Mouse (Mus musculus) kidney, postnatal 0 days (tissue): ENCODE measurements at regions not wholly inside any gene's neighbourhood (a gene's known extent, or its start where the extent isn't known, plus 50 kb on each side); places are given as distances from the start of the nearest gene placed in this dataset.

Experiments
- ATAC-seq: fragments of 200-750 bp; cut with Nextera tagmentation; replicated peaks from 2 replicates; pipeline ENCODE4 v1.8.0; 2017; ENCODE audit warnings: low read depth, moderate number of reproducible peaks, moderate TSS enrichment, moderate library complexity; ENCODE audit not compliant: low FRiP score
- DNase-seq: peaks from one replicate; pipeline ENCODE4 v3.0.0-alpha.2; 2016; ENCODE audit warnings: low spot score
- H3K27ac ChIP-seq: fragments of 300-500 bp; sonication (generic); 2 replicates; pipeline ENCODE4 v1.5.1; 2014; ENCODE audit warnings: mild to moderate bottlenecking
- H3K27me3 ChIP-seq: fragments of 300-500 bp; sonication (generic); 2 replicates; pipeline ENCODE4 v1.6.1; 2014; ENCODE audit warnings: low read length, mixed read lengths; ENCODE audit not compliant: insufficient read depth
- H3K36me3 ChIP-seq: fragments of 300-500 bp; sonication (generic); 2 replicates; pipeline ENCODE4 v1.6.1; 2014; ENCODE audit warnings: low read length, mixed read lengths; ENCODE audit not compliant: insufficient read depth
- H3K4me1 ChIP-seq: fragments of 300-500 bp; sonication (generic); replicated peaks from 2 replicates; pipeline ENCODE4 v1.6.1; 2014; ENCODE audit warnings: antibody characterized with exemption, low read length, mixed read lengths; ENCODE audit not compliant: insufficient read depth
- H3K4me2 ChIP-seq: fragments of 300-500 bp; sonication (generic); 2 replicates; pipeline ENCODE4 v1.6.1; 2014; ENCODE audit warnings: mild to moderate bottlenecking, low read length, moderate library complexity, mixed read lengths
- H3K4me3 ChIP-seq: fragments of 300-500 bp; sonication (generic); replicated peaks from 2 replicates; pipeline ENCODE4 v1.5.1; 2014; ENCODE audit warnings: low read depth, low read length
- H3K9ac ChIP-seq: fragments of 300-500 bp; sonication (generic); 2 replicates; pipeline ENCODE4 v1.6.1; 2014; ENCODE audit warnings: low read depth, low read length
- H3K9me3 ChIP-seq: fragments of 300-500 bp; sonication (generic); replicated peaks from 2 replicates; pipeline ENCODE4 v1.6.1; 2016; ENCODE audit warnings: low read length, inconsistent platforms, mixed read lengths
- CTCF ChIP-seq: IDR thresholded peaks from 2 replicates; pipeline ENCODE4 v1.5.1; 2016; ENCODE audit warnings: antibody characterized with exemption, low read depth, mild to moderate bottlenecking, moderate library complexity
- WGBS: fragments of 180-500 bp; shearing (Covaris S2); extraction: QIAGEN DNeasy Blood & Tissue Kit; methylation state at CpG from one replicate; pipeline ENCODE4 v1.1.7; 2014; 5-methylcytosine and 5-hydroxymethylcytosine counted together

DNA sequence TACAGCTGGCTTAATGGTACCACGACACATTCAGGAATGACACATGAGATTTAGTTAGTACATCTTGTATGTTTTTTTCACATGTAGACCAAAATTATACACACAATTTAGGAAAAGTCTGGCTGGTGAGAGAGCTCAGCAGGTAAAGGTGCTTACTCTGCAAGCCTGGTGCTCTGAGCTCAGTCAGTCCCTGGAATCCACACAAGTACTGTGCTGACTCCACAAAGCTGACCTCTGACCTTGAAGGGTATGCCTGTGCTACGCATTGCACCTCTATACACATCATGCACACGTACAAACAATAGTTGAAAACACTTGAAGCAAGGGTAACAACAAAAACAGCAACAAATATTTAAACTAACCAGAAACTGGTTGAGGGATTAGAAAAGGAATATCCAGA, 96.5 kb downstream of the Foxb1 start:
- Histone ChIP-seq H3K4me1 (no peaks in the 10 kb centered on the region), H3K4me2 (no peak overlapping the region), H3K27me3 (peaks cover 21% of the 10 kb centered on the region), H3K36me3 (no peaks in the 10 kb centered on the region), H3K4me3 (no peak overlapping the region), H3K9ac (no peak overlapping the region), H3K27ac (no peak overlapping the region), H3K9me3 (no peaks in the 10 kb centered on the region)
- no peak for ATAC-seq
- DNase-seq = no peak
- TF ChIP-seq CTCF = no peak
- WGBS = 88% methylated on average over 3 of the region's 3 CpGs

DNA sequence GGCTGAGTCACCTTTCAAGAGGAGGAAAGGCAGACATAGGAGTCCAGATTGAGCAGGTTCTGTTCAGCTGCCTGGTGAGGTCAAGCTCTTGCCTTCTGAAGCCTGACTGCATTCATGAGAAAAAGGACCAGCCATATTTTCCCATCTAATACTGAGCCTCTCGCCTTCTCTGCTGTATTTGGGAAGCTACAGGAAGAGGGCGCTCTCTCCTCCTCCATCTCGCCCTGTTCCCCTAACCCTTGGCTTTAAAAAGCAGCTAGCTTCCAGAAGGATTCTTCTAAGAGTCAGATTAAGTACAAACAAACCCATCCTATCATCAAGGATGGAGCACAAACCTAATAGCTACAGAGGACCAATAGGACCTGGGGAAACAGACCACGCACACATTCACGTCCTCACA, 98.3 kb downstream of the Foxb1 start:
- Histone ChIP-seq H3K9ac (no peak overlapping the region), H3K27me3 (peaks cover 4% of the 10 kb centered on the region; the same call in 1 of the 2 replicates), H3K36me3 (no peaks in the 10 kb centered on the region), H3K4me1 (no peaks in the 10 kb centered on the region), H3K9me3 (no peaks in the 10 kb centered on the region), H3K4me3 (no peak overlapping the region), H3K4me2 (no peak overlapping the region), H3K27ac (no peak overlapping the region)
- WGBS = 34% methylated on average over 5 of the region's 5 CpGs
- peak; percentile 59 for DNase-seq
- ATAC-seq = no peak
- TF ChIP-seq CTCF = peak; percentile 68

GRCm38 (mm10) chr9:69658276-69658675, 102.5 kb downstream of the Foxb1 start:
- Histone ChIP-seq H3K27ac (no peak overlapping the region), H3K9me3 (no peaks in the 10 kb centered on the region), H3K36me3 (no peaks in the 10 kb centered on the region), H3K4me1 (no peaks in the 10 kb centered on the region), H3K9ac (no peak overlapping the region), H3K4me2 (no peak overlapping the region), H3K27me3 (no peaks in the 10 kb centered on the region), H3K4me3 (no peak overlapping the region)
- TF ChIP-seq CTCF = no peak
- WGBS = 85% methylated on average over 4 of the region's 4 CpGs
- DNase-seq = no peak
- no peak for ATAC-seq

DNA sequence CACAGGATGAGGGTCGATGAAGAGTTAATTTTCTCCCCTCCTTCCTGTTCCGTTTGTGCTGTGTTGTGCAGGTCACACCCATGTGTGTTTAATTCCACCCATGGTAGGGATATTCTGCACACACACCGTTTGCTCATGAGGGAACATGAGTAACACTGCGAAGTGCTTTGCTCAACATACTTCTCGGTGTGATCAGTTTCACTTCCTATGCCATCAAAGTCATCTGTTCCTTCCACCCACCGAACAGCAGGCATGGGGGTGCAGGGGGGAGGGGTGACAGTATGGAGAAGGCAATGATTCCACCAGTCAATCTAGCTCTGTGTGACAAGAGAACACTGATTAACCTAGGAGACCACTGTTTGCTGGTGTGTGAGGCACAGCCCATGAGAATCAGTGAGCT, 104.7 kb downstream of the Foxb1 start:
- Histone ChIP-seq H3K27me3 (no peaks in the 10 kb centered on the region), H3K9me3 (no peaks in the 10 kb centered on the region), H3K9ac (no peak overlapping the region), H3K27ac (no peak overlapping the region), H3K4me3 (no peak overlapping the region), H3K36me3 (no peaks in the 10 kb centered on the region), H3K4me2 (no peak overlapping the region), H3K4me1 (0 out of 2 replicates have a peak, but pooled peaks cover 5% of the 10 kb centered on the region)
- DNase-seq (no peak), ATAC-seq (no peak)
- TF ChIP-seq CTCF = no peak
- 67% methylated on average over 6 of the region's 6 CpGs for WGBS

DNA sequence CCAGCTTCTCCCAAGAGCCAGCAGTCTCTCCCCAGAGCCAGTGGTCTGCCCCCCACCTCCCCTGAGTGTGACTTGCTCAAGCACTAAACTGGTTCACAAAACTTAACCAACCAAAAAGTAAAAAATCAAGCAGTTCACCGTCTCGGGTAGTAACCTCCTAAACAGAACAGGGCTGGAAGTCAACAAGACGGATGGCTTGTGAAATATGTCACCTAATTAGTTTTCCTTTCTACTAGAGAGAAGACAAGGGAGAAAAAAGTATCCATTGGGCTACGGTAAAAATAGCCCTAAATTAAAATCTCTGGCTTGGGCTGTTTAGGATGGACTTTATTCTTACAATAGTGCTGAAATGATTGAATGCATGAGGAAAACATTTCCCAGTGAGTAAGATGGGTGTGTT, 108.6 kb downstream of the Foxb1 start:
- H3K36me3 ChIP-seq = no peaks in the 10 kb centered on the region
- DNase-seq (no peak), ATAC-seq (no peak)
- H3K4me1 ChIP-seq = 0 out of 2 replicates have a peak, but pooled peaks cover 5% of the 10 kb centered on the region
- no peak for TF ChIP-seq CTCF
- no peak overlapping the region for H3K27ac ChIP-seq
- no peak overlapping the region for H3K4me3 ChIP-seq
- H3K4me2 ChIP-seq = no peak overlapping the region
- no peaks in the 10 kb centered on the region for H3K27me3 ChIP-seq
- WGBS = 16% methylated on average over 4 of the region's 4 CpGs
- H3K9me3 ChIP-seq = no peaks in the 10 kb centered on the region
- H3K9ac ChIP-seq = no peak overlapping the region

DNA sequence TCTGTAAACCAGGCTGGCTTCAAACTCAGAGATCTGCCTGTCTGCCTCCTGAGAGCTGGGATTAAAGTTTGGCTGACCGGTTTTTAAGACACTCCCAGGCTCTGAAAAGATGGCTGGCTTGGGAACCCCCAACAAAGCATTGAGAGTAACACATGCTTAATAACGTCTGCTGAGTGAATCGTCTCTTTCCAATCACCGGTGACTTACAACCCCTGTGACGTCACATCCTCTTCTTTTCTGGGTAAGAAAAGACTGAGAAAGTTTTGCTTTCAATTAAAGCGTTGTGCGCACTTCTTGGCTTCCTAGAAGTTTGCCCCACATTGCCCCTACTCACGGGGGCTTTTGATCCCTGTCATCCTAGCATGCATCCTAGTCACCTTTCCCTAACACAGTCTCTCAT, 109.1 kb downstream of the Foxb1 start:
- 50% methylated on average over 8 of the region's 8 CpGs for WGBS

GRCm38 (mm10) chr9:69642591-69642990, 118.1 kb downstream of the Foxb1 start:
- Histone ChIP-seq H3K9me3 (no peaks in the 10 kb centered on the region), H3K4me1 (no peaks in the 10 kb centered on the region), H3K36me3 (no peaks in the 10 kb centered on the region), H3K27ac (no peak overlapping the region), H3K9ac (no peak overlapping the region), H3K4me3 (no peak overlapping the region), H3K27me3 (no peaks in the 10 kb centered on the region), H3K4me2 (no peak overlapping the region)
- WGBS = 72% methylated on average over 5 of the region's 5 CpGs
- no peak for TF ChIP-seq CTCF
- DNase-seq (no peak), ATAC-seq (no peak)

More for the DNA sequence above, 109.1 kb downstream of the Foxb1 start:
- no peaks in the 10 kb centered on the region for H3K36me3 ChIP-seq
- 0 out of 2 replicates have a peak, but pooled peaks cover 5% of the 10 kb centered on the region for H3K4me1 ChIP-seq
- no peaks in the 10 kb centered on the region for H3K9me3 ChIP-seq
- no peak overlapping the region for H3K4me3 ChIP-seq
- no peak for DNase-seq
- H3K9ac ChIP-seq = no peak overlapping the region
- no peaks in the 10 kb centered on the region for H3K27me3 ChIP-seq
- ATAC-seq = no peak
- H3K27ac ChIP-seq = no peak overlapping the region
- H3K4me2 ChIP-seq = no peak overlapping the region
- TF ChIP-seq CTCF = no peak
